Mouse (Mus musculus) telencephalon, adult 2 months (tissue): Measurements from ENCODE around the gene Ttc23.

Experiments
- DNase-seq: peaks from one replicate; pipeline ENCODE4 v3.0.0-alpha.2; 2011; ENCODE audit warnings: low read depth, low spot score

Ttc23 gene

DNA sequence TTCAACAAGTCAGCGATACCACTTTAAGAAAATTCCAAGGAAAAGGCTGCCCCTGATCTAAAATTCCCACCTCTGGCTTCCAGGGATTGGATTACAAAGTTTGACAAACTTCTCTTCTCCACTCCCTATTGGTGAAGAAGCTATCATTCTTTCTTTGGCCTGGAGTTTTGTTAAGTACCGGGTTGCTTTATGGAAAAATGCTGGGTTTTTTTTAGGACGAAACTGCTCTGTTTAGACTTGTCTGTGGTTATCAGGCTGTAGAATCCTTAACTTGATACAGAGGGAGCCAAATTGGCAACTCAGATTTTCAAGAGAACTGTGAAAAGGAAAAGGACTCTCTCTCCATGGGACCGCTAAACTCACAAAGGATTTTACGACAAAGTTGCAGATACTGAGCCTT, at the start of gene Ttc23:
TSS of gene Ttc23 (plus strand) at position 134 of the 400 bp plus-strand sequence.
- peak; percentile 35 for DNase-seq

DNA sequence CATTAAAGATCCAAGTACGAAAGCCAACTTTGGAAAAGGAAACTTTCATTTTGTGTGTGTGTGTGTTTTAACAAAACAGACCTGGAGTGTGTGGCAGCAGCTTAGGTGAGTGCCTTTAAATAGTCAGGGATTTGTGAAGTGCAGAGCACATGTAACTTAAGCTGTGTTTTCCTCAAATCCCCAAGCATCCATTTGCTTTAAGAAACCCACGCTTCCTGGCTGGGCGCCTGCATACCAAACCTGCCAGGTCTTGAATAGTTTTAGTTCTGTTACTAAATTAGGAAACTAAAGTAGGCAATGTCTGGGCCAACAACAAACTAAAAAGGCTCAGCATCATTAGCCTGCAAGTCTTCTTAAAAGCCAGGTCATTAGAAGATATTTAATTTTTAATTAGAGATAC, 49.2 kb upstream of the Ttc23 start:
- DNase-seq: peak; percentile 76

DNA sequence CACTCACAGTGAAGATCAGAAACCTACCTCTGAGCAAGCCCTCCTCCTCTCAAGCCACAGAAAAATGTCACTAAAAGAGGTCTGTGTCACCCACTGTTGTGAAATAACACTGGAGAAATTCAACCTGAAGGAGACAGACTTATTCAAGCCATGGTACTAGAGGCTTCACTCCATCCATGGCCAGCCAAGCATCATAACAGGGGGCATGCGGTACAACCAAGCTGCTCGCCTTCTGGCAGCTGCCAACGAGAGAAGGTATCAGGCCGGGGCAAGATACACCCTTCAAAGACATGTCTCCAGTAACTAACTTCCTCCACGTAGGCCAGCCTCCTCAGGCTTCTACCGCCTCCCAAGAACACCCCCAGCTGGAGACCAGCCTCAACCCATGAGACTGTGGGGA, 42.1 kb upstream of the Ttc23 start:
- DNase-seq: no peak

DNA sequence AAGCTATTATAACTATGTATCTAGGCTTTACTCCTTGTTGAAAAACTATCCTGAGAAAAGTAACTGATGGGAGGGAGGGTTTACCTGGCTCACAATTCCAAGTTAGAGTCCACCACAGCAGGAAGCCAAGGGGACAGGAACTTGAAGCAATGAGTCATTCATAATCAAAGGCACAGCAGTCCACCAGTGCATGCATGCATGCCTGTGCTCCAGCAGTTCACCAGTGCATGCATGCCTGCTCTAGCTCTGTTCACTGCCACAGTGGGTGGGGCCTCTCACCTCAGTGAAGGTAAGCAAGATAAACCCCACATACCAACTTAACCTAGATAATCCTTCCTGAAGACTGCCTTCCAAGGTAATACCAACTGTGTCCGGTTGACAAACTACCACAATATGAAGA, 41.0 kb upstream of the Ttc23 start:
- DNase-seq: no peak

DNA sequence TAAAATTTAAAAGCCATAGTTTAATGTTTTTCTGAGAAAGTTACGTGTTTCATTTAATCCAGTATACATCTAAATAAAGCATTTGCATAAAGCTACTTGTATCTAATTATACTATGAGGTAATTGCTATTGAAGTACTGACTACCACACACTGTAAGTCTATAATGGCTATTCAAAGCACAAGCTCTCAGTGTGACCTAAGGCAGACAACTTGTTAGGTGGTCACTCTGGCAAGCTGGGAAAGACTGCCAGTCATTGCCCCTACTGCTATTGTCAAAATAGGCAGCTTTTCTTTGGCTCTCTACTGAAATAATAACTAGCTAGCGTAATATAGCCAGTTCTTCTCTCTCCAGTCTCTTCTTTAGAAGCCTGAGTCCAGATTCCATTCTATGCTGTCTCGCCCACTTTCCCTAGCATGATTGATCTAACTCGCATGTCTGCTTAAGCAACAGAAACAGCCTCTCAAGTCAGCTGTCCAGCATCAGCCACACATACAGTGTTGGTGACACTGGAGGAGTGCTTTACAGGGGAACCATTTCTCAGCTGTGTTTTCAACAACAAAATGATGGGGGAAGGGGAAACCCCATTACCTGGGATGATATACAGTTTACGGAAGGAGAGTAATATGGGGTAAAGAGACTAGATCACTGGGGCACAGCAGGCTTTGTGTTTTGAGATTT, 39.4 kb upstream of the Ttc23 start:
- DNase-seq: no peak

DNA sequence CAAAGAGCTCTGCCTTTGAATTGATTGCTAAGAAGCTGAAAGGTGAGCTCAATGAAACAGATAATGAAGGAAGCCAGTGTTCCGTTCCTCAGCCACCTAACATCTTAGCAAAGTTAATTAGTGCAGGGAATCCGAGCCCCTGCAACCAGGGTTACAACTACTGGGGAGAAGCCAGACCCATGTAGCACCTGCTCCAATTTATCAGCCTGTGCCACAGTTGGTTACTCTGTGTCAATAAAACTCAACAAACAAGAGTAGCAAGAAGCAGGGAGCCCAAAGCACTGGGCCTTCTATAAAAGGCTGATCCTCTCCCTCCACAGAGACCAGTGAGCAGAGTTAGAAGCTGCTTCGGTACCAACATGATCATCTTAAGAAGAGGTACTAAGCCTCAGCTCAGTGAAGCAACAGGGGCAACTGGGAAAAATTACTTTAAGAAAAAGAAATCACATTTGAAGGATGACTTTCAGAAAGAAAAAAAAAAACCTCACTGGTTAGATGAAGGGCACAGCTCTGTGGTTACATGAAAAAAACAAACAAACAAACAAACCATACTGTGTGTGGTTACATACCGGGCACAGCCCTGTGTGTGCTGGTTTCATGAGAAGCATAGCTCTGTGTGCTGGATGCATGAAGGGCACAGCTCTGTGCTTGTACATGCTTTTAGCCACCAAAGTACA, 38.7 kb upstream of the Ttc23 start:
- no peak for DNase-seq

DNA sequence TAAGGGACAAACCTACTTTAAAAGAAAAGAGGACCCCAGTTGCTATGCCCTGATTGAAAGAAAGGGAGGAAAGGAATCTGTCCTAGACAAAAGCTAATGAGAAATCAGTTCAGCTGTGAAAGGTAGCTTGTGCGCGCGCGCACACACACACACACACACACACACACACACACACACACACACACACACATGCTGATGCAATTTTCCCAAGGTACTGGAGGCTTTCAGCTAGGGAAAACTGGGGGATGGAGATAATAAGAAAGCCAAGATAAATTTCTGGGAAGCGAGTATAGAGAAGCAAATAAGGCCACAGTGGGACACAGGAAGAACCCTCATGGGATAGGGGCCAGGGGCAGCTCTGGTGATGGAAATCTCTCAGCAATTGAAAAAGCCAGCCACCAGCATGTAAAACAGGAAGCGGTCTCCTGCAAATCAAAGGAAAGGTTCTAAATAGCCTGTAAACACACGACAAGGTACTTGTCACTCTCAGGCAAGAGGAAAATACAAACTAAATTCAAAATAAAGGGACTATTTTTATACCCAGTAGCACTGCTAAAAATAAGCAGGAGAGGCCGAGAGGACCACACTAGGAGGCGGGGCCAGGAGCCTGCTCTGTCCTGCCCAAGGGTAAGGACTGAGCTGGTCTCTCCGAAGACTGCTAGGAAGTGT, 33.3 kb upstream of the Ttc23 start:
- no peak for DNase-seq

DNA sequence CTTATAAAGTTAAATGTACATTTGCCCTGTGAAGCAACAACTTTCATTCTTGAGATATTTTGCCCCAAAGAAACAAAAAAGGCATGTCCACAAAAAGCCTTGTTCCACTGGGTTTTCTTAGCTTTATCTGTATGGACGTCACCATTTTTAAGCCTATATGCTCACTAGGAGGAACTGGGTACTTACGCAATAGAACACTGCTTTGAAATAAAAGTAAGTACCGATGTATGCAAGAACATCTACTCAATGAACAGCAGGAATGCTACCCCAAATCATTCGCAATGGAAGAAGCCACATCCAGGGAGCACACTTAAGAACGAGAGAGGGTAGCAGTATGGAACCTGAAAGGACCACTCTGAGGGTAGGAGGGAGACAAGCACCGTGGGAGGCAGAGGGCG, 32.7 kb upstream of the Ttc23 start:
- DNase-seq: no peak

DNA sequence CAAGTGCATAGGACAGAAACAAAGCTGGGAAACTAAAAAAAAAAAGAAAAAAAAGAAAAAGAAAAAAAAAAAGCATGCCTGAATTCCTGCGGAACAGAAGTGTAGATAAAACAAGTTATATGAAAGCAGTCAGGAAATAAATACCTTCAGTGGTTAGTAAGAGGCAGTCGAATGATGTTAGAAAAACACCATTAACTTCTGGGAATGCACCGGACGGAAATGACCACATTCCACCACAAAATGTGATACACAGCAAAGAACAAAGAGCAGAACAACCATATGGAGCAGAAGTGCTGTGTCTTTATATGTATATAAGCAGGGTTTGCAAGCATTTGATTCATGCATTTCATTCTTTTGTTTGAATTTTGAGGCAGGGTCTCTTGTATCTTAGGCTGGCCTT, 30.3 kb upstream of the Ttc23 start:
- no peak for DNase-seq

DNA sequence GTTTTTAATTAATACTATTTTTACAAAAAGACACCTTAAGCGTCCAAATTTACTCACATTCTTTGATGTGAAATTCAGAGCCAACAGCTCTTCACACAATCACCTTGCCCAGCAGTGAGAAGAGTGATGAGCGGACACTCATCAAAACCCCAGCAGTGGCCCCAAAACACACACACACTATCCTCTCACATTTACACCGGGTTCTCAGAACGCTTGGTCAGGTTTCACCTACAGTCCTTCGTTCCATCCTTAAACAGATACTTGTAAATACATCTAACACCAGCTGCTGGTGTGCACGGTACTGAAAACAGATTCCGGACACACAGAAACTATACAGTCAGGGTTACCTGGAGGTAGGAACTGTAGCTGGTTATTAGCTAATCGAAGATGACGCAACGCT, 29.6 kb upstream of the Ttc23 start:
- DNase-seq: no peak

DNA sequence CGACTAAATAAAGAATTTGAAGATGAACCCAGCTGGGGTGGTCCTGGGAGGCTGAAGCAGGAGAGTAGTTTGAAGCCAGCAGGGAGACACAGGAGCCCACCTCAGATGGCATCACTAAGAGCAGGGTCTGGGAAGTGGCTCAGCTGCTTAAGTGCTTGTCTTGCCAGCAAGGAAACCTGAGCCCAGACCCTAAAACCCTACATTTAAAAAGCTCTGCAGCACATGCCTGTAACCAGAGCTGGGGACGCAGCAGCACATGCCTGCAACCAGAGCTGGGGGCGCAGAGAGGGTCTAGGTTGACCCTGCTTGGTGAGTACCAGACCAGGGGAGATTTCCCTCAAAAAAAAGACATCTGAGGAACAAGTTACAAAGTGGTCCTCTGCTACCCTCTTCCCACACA, 28.9 kb upstream of the Ttc23 start:
- DNase-seq: no peak

DNA sequence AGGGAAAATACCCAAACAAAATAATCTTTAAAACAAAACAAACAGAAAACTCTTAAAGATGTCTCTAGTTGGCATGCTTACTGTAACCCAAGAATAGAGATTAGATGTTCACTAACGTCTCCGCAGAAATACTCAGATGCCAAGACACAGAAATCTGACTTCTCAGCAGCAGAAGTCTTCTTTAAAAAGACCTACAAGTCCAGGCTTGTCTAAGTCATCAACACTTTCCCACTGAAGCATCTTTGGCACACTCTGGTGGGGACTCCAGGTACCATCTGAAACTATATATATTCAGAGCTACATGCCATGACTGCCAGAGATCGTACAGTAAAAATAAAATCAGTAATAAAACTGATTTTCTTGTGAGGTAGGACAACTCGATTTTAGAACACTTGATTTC, 27.4 kb upstream of the Ttc23 start:
- no peak for DNase-seq

DNA sequence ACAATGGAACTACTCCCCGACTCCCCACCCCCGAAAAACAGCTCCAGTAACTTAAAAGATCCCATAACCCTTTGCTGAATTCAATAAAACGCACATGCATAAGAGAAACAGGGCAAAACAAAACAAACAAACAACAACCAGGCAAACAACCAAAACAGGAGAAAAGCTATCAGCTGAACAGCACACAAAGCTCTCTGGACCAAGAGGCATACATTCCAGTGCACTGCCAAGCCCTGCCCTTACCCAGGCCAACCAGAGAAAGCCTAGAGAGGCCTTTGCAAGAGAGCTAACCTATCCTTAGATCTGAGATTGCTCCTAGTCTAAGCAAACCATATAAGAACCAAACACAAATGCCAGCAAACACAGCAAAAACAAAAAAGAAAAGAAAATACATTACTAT, 25.1 kb upstream of the Ttc23 start:
- DNase-seq: no peak

DNA sequence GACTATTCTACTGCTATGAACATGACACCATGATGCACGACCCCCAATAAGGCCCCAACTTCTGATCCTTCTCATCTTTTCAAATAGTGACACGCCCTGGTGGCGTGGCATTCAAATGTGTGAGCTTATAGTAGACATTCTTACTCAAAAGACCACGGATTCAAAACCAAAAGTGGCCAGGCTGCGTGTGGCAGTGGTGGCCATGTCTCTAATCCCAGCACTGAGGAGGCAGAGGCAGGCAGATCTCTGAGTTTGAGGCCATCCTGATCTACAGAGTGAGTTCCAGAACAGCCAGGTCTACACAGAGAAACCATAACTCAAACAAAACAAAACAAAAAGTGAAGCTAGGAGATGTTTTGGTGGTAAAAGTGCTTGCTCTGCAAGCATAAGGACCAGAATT, 20.5 kb upstream of the Ttc23 start:
- no peak for DNase-seq

DNA sequence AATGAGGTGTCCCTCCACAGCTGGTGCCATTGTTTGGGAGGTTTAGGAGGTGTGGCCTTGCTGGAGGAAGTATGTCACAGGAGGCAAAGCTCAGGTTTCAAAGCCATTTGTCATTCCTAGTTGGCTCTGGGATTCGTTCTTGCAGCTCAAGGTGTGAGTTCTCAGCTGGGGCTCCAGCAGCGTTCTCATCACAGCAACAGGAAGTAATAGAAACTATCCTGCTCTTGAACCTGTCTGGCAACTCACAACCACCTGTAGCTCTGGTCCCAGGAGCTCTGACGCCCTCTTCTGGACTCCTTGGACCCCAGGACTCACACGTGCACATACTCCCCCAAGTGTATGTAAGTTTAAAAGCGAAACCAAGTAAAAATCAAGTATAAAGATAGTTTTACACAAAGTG, 17.5 kb upstream of the Ttc23 start:
- DNase-seq: no peak

DNA sequence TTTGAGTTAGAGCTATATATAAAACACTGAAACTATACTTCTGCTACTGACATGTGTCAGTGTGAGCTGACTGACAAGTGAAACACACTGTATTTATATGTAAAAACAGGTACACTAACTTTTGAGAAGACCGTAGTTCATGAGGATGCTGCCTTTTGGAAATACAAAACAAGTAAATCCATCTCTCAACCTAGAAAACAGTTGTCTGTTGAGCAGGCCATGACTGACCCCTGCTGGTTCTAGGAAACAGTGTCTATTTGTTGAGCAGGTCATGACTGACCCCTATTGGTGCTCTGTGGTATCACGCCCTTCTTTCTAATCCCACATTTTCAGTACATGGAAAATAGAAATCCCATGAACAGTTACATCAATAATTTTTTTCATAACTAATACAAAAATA, 16.4 kb upstream of the Ttc23 start:
- peak; percentile 76 for DNase-seq

DNA sequence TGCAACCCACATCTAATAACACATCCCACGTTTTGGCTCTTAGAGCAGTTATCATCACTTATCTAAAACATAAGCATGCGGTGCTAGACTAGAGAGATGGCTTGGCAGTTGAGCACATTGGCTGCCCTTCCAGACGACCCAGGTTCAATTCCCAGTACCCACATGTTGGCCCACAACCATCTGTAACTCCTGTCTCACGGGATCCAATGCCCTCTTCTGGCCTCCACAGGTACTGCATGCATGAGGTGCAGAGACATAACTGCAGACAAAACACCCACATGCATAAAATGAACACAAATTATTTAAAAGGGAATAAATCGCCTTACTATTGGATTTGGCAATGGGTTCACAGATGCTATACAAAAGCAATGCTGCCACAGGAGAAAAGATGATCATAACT, 14.8 kb upstream of the Ttc23 start:
- no peak for DNase-seq

DNA sequence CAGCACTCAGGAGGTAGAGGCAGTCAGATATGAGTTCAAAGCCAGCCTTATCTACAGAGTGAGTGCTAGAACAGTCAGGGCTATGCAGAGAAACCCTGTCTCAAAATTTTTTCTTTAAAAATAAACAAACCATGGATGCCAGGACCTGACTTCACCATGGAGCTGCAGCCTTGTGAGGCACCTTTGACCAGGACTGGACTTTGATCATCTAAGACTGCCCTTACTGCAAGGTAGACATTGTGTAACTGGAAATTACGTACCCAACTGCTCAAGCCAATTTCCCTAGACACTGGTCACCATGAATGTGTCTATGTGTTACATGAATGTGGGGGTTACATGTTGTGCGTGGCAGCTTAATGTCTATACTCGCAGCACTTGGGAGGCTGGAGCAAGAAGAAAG, 13.0 kb upstream of the Ttc23 start:
- no peak for DNase-seq

DNA sequence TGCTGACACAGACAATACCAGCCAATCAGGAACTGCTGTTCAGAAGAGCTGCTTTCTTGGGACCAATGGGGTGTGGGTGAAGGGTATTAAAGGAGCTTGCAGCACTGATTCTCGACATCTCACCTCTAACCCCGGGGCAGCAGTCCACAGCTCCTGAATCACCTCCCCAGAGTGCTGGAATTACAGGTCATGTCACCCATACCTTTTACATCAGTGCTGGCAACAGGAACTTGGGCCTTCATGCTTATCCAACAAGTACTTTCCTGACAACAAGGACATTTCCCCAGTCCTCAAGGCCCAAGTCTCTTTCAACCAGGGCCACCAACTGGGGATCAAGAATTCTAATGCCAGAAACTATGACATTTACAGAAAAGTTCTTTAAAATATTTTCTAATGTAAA, 11.0 kb upstream of the Ttc23 start:
- no peak for DNase-seq

DNA sequence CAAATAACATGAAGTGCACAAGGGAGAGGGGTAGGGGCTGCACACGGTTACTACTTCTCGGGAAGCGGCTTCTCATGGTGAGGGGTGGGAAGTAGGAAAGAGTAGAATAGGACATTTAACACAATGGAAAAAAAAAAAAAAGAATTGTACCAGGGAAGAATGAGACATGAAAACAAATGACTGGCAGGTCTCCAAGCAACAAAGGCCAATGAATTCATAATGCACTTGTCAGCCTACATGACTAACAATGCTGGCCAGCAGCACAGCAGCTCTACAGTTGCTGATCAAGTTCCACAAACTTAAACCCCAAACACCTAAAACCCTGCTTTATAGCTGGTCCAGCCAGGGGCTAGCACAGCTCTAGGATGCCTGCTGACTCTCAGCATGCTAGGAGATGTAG, 8.2 kb upstream of the Ttc23 start:
- DNase-seq: peak; percentile 38

DNA sequence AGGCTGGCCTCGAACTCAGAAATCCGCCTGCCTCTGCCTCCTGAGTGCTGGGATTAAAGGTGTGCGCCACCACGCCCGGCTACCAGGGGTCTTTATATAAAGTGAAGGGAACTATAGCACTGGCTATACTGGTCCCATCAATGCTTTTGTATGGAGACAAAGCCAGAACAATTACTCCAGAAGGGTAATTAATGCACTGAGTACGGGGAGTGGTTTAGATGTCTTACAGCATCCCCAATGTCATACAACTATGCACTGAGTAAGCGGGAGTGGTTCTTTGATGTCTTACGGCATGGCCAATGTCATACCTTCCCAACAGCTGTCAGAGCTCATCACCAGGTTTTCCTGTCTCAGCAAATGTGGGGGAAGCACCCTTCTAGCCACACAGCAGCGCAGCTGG, 4.3 kb upstream of the Ttc23 start:
- DNase-seq: no peak

DNA sequence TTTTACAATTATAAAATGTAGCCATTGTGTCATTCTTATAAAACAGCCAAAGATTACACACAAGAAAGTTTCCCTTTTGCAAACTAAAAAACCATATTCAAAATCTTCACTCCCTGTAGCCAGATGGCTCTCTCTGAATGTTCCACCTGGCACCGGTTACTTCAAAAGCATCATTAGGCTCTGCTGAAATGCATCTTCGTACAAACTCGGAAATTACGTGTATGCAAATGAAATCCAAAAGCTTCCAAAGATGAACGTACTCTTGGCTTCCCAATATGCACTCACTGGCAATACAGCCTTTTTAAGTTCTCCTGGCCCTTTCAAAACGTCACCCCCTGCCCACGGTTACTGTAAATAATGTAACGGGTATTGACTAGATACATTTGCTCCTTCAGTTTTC, 2.9 kb upstream of the Ttc23 start:
- peak; percentile 41 for DNase-seq
